Mouse (Mus musculus): ENCODE measurements at regions not wholly inside any gene's neighbourhood (a gene's known extent, or its start where the extent isn't known, plus 50 kb on each side); places are given as distances from the start of the nearest gene placed in this dataset.

- Histone ChIP-seq H3K27ac (no peak overlapping the region), H3K4me2 (no peak overlapping the region), H3K4me3 (no peak overlapping the region), H3K9me3 (replicated peaks) (no peaks in the 10 kb centered on the region), H3K27me3 (replicated peaks) (no peaks in the 10 kb centered on the region), H3K36me3 (no peaks in the 10 kb centered on the region), H3K9ac (no peak overlapping the region), H3K4me1 (peaks cover 3% of the 10 kb centered on the region; the same call in 1 of the 2 replicates)
- ATAC-seq = no peak
- 47% methylated on average over 7 of the region's 7 CpGs for WGBS (ENCODE audit: insufficient replicate concordance)
Observed at GRCm38 (mm10) chr5:91198620-91199019, 59.2 kb downstream of the Areg start.

- 11% methylated on average over 5 of the region's 5 CpGs for WGBS (ENCODE audit: insufficient replicate concordance)
- Histone ChIP-seq H3K27ac (no peak overlapping the region), H3K4me3 (no peak overlapping the region), H3K36me3 (no peaks in the 10 kb centered on the region), H3K4me1 (peaks cover 3% of the 10 kb centered on the region; the same call in 1 of the 2 replicates), H3K9ac (no peak overlapping the region), H3K27me3 (replicated peaks) (no peaks in the 10 kb centered on the region), H3K9me3 (replicated peaks) (no peaks in the 10 kb centered on the region), H3K4me2 (no peak overlapping the region)
- ATAC-seq = peak; percentile 49; the same call in 1 of the 2 replicates
Observed at GRCm38 (mm10) chr5:91200448-91200847, 61.0 kb downstream of the Areg start.

- Histone ChIP-seq H3K36me3 (no peaks in the 10 kb centered on the region), H3K9ac (no peak overlapping the region), H3K4me3 (no peak overlapping the region), H3K27ac (no peak overlapping the region), H3K27me3 (replicated peaks) (no peaks in the 10 kb centered on the region), H3K4me2 (no peak overlapping the region), H3K4me1 (peaks cover 3% of the 10 kb centered on the region; the same call in 1 of the 2 replicates), H3K9me3 (replicated peaks) (no peaks in the 10 kb centered on the region)
- ATAC-seq = no peak
- WGBS (ENCODE audit: insufficient replicate concordance) = 71% methylated on average over 13 of the region's 13 CpGs
Observed at GRCm38 (mm10) chr5:91204225-91205005, 65.0 kb downstream of the Areg start.

- Histone ChIP-seq H3K27ac (no peak overlapping the region), H3K4me2 (no peak overlapping the region), H3K9me3 (replicated peaks) (no peaks in the 10 kb centered on the region), H3K4me1 (peaks cover 2% of the 10 kb centered on the region; the same call in 1 of the 2 replicates), H3K4me3 (no peak overlapping the region), H3K36me3 (no peaks in the 10 kb centered on the region), H3K27me3 (replicated peaks) (no peaks in the 10 kb centered on the region), H3K9ac (no peak overlapping the region)
- WGBS (ENCODE audit: insufficient replicate concordance) = 68% methylated on average over 3 of the region's 3 CpGs
- ATAC-seq = no peak
Observed at GRCm38 (mm10) chr5:91205350-91205880, 66.0 kb downstream of the Areg start.

GRCm38 (mm10) chr5:91206569-91207490 is 67.4 kb downstream of the Areg start:
- 63% methylated on average over 9 of the region's 9 CpGs for WGBS (ENCODE audit: insufficient replicate concordance)
- H3K4me1 ChIP-seq = no peaks in the 10 kb centered on the region

GRCm38 (mm10) chr5:91220174-91220573 is 80.8 kb downstream of the Areg start:
- no peak for ATAC-seq
- Histone ChIP-seq H3K4me3 (no peak overlapping the region), H3K36me3 (no peaks in the 10 kb centered on the region), H3K4me2 (no peak overlapping the region), H3K27ac (no peak overlapping the region), H3K9me3 (replicated peaks) (no peaks in the 10 kb centered on the region), H3K4me1 (no peaks in the 10 kb centered on the region), H3K9ac (no peak overlapping the region), H3K27me3 (replicated peaks) (no peaks in the 10 kb centered on the region)
- 76% methylated on average over 4 of the region's 4 CpGs for WGBS (ENCODE audit: insufficient replicate concordance)

More at GRCm38 (mm10) chr5:91206569-91207490, 67.4 kb downstream of the Areg start:
- no peaks in the 10 kb centered on the region for H3K27me3 ChIP-seq (replicated peaks)
- H3K4me3 ChIP-seq = no peak overlapping the region
- no peaks in the 10 kb centered on the region for H3K36me3 ChIP-seq
- no peak overlapping the region for H3K4me2 ChIP-seq
- H3K9ac ChIP-seq = no peak overlapping the region
- ATAC-seq = no peak
- no peaks in the 10 kb centered on the region for H3K9me3 ChIP-seq (replicated peaks)
- no peak overlapping the region for H3K27ac ChIP-seq

GRCm38 (mm10) chr5:91241656-91242055 is 102.3 kb downstream of the Areg start:
- H3K27ac ChIP-seq = no peak overlapping the region

GRCm38 (mm10) chr5:91247444-91247843 is 108.0 kb downstream of the Areg start:
- WGBS (ENCODE audit: insufficient replicate concordance) = 78% methylated on average over 5 of the region's 5 CpGs

More at GRCm38 (mm10) chr5:91241656-91242055, 102.3 kb downstream of the Areg start:
- no peak for ATAC-seq
- Histone ChIP-seq H3K9ac (no peak overlapping the region), H3K9me3 (replicated peaks) (no peaks in the 10 kb centered on the region), H3K4me3 (no peak overlapping the region), H3K36me3 (no peaks in the 10 kb centered on the region), H3K27me3 (replicated peaks) (no peaks in the 10 kb centered on the region), H3K4me2 (no peak overlapping the region), H3K4me1 (no peaks in the 10 kb centered on the region)
- 48% methylated on average over 4 of the region's 4 CpGs for WGBS (ENCODE audit: insufficient replicate concordance)

GRCm38 (mm10) chr5:91261895-91262294 is 122.5 kb downstream of the Areg start:
- Histone ChIP-seq H3K9me3 (replicated peaks) (no peaks in the 10 kb centered on the region), H3K4me2 (no peak overlapping the region), H3K27me3 (replicated peaks) (no peaks in the 10 kb centered on the region), H3K4me1 (no peaks in the 10 kb centered on the region), H3K4me3 (no peak overlapping the region), H3K36me3 (no peaks in the 10 kb centered on the region), H3K27ac (no peak overlapping the region), H3K9ac (no peak overlapping the region)
- ATAC-seq = no peak

More at GRCm38 (mm10) chr5:91247444-91247843, 108.0 kb downstream of the Areg start:
- Histone ChIP-seq H3K9ac (no peak overlapping the region), H3K4me1 (no peaks in the 10 kb centered on the region), H3K4me3 (no peak overlapping the region), H3K27ac (no peak overlapping the region), H3K9me3 (replicated peaks) (no peaks in the 10 kb centered on the region), H3K4me2 (no peak overlapping the region), H3K27me3 (replicated peaks) (no peaks in the 10 kb centered on the region), H3K36me3 (no peaks in the 10 kb centered on the region)
- no peak for ATAC-seq

GRCm38 (mm10) chr5:91262526-91262925 is 123.1 kb downstream of the Areg start:
- Histone ChIP-seq H3K9me3 (replicated peaks) (no peaks in the 10 kb centered on the region), H3K9ac (no peak overlapping the region), H3K27ac (no peak overlapping the region), H3K36me3 (no peaks in the 10 kb centered on the region), H3K4me3 (no peak overlapping the region), H3K27me3 (replicated peaks) (no peaks in the 10 kb centered on the region), H3K4me1 (no peaks in the 10 kb centered on the region), H3K4me2 (no peak overlapping the region)
- no peak for ATAC-seq
- WGBS (ENCODE audit: insufficient replicate concordance) = 73% methylated on average over 1 of the region's 1 CpGs

GRCm38 (mm10) chr5:91270747-91271146 is 131.3 kb downstream of the Areg start:
- no peaks in the 10 kb centered on the region for H3K27me3 ChIP-seq (replicated peaks)
- 66% methylated on average over 1 of the region's 1 CpGs for WGBS (ENCODE audit: insufficient replicate concordance)
- H3K36me3 ChIP-seq = no peaks in the 10 kb centered on the region
- H3K4me1 ChIP-seq = no peaks in the 10 kb centered on the region
- H3K4me3 ChIP-seq = no peak overlapping the region
- H3K27ac ChIP-seq = no peak overlapping the region
- no peak for ATAC-seq
- H3K9me3 ChIP-seq (replicated peaks) = no peaks in the 10 kb centered on the region
- no peak overlapping the region for H3K9ac ChIP-seq
- no peak overlapping the region for H3K4me2 ChIP-seq

GRCm38 (mm10) chr5:91271416-91271815 is 131.4 kb downstream of the Btc start:
- Histone ChIP-seq H3K36me3 (no peaks in the 10 kb centered on the region), H3K27me3 (replicated peaks) (no peaks in the 10 kb centered on the region), H3K4me3 (no peak overlapping the region), H3K9ac (no peak overlapping the region), H3K9me3 (replicated peaks) (no peaks in the 10 kb centered on the region), H3K4me2 (no peak overlapping the region), H3K27ac (no peak overlapping the region), H3K4me1 (no peaks in the 10 kb centered on the region)
- no peak for ATAC-seq

Measured in liver, embryonic 12.5 days (tissue).